Mouse (Mus musculus): ENCODE data around the gene Ripk3. TPM values are rescaled to one million over a fixed set of nuclear protein-coding genes. Genes with fewer than 3 reads are reported as not detected.

The Ripk3 gene
- polyA plus RNA-seq, 1 experiment from 2014 or later: 20.4 TPM

- TF ChIP-seq CTCF (IDR thresholded peaks at IDR 0.05; ENCODE audit: low read depth): no peak
- peak within 1 kb of the TSS; percentile 80 for H3K4me2 ChIP-seq (ENCODE audit: low read length)
- no peaks in the 10 kb centered on the region for H3K9me3 ChIP-seq (replicated peaks; ENCODE audit: low read length)
- DNase-seq (ENCODE audit: low spot score) (peak; percentile 32), ATAC-seq (replicated peaks; ENCODE audit: low FRiP score, low read depth) (no peak)
- H3K4me1 ChIP-seq (replicated peaks; ENCODE audit: insufficient read depth, low read length): peaks cover 14% of the 10 kb centered on the region
- H3K27me3 ChIP-seq (ENCODE audit: insufficient read depth, low read length): no peaks in the 10 kb centered on the region
- H3K36me3 ChIP-seq (ENCODE audit: insufficient read depth, low read length): no peaks in the 10 kb centered on the region
- peak within 1 kb of the TSS; percentile 75 for H3K27ac ChIP-seq
- peak within 1 kb of the TSS; percentile 52 for H3K9ac ChIP-seq (ENCODE audit: low read depth, low read length)
- peak within 1 kb of the TSS; percentile 44 for H3K4me3 ChIP-seq (replicated peaks; ENCODE audit: low read depth, low read length)
- WGBS: 6% methylated on average over 13 of the region's 13 CpGs
Measured at GRCm38 (mm10) chr14:55783958-55784235, 4.8 kb downstream of the Ripk3 start, which contains the start of gene Adcy4. Gene Adcy4 (minus strand): TSS chr14:55784095.

DNA sequence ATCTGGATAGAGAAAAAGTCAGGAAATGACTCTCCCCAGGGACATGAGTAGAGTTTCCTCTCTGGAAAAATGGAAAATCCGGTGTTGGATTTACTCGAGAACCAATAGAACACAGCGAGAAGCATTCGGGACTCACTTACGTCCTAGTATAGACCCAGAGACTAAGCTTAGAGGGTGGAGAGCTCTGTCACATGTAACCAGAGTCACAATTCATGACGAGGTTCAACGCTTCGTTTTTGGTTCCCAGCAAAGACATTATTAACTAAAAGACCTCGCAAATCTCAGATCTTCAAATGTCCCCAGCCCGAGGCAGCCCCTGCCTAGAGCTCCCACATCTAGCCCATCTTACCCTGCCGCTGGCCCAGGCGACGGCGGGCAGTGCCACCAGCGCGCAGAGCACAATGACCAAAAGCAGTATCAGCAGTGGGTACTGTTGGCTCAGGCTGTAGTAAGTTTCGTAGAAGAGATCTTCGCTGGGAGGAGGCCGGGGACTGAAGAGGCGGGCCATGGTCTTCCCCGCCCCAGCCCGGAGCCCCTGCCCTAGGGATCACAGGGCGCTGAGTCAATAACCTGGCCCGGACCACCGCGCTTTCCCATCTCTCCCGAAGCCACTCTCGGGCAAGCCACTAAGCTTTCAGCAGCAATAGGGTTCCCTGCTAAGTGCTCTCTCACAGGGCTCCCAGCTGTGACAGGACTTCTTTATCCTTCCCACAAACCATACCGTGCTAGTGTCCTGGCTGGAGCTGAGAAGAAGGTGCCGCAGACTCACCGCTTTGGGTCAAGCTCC lies 5.3 kb downstream of the Ripk3 start:
- Histone ChIP-seq H3K9me3 (replicated peaks; ENCODE audit: low read length) (no peaks in the 10 kb centered on the region), H3K27me3 (ENCODE audit: insufficient read depth, low read length) (no peaks in the 10 kb centered on the region), H3K4me1 (replicated peaks; ENCODE audit: insufficient read depth, low read length) (peaks cover 14% of the 10 kb centered on the region), H3K4me3 (replicated peaks; ENCODE audit: low read depth, low read length) (peak overlapping the region; percentile 44), H3K36me3 (ENCODE audit: insufficient read depth, low read length) (no peaks in the 10 kb centered on the region), H3K4me2 (ENCODE audit: low read length) (peak overlapping the region; percentile 80), H3K9ac (ENCODE audit: low read depth, low read length) (peak overlapping the region; percentile 52), H3K27ac (peak overlapping the region; percentile 75)
- 3% methylated on average over 31 of the region's 31 CpGs for WGBS
- DNase-seq (ENCODE audit: low spot score) (peak; percentile 95), ATAC-seq (replicated peaks; ENCODE audit: low FRiP score, low read depth) (no peak; the same call in 1 of the 2 replicates)
- no peak for TF ChIP-seq CTCF (IDR thresholded peaks at IDR 0.05; ENCODE audit: low read depth)

DNA sequence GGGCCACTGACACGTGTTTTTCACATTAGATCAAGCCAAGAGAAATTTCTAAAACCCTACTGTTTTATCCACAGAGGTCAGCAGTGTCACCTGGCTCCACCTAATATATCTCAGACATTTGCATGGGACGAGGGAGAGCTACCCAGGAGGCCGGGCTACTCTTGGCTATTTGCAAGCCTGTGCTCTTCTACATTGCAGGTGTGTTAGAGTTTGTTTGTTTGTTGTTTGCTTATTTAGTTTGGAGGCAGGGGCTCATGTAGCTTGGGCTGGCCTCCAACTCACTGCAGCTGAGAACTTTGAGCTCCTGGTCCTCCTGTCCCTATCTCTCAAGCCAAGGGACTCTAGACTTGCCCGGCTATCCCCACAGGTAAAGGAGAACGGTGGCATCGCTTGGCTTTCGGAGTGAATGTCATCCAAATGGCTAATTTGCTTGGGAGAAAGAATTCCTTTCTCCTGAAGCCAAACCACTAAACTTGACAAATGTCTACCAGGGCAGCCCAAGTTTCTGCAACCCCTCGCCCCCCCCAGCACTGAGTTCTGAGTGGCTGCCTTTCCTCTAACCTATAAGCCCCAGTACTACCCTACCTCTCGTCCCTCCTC lies 6.2 kb downstream of the Ripk3 start:
- H3K4me1 ChIP-seq (replicated peaks; ENCODE audit: insufficient read depth, low read length): peaks cover 7% of the 10 kb centered on the region
- WGBS: 44% methylated on average over 9 of the region's 9 CpGs
- peak overlapping the region; percentile 80 for H3K4me2 ChIP-seq (ENCODE audit: low read length)
- no peaks in the 10 kb centered on the region for H3K9me3 ChIP-seq (replicated peaks; ENCODE audit: low read length)
- DNase-seq (ENCODE audit: low spot score): no peak
- no peaks in the 10 kb centered on the region for H3K27me3 ChIP-seq (ENCODE audit: insufficient read depth, low read length)
- no peak for TF ChIP-seq CTCF (IDR thresholded peaks at IDR 0.05; ENCODE audit: low read depth)
- peak overlapping the region; percentile 65; the same call in 1 of the 2 replicates for H3K27ac ChIP-seq
- H3K9ac ChIP-seq (ENCODE audit: low read depth, low read length): 0 out of 2 replicates have a peak overlapping the region, but pooled peaks have one; percentile 5
- peak overlapping the region; percentile 44 for H3K4me3 ChIP-seq (replicated peaks; ENCODE audit: low read depth, low read length)
- no peak for ATAC-seq (replicated peaks; ENCODE audit: low FRiP score, low read depth)
- H3K36me3 ChIP-seq (ENCODE audit: insufficient read depth, low read length): no peaks in the 10 kb centered on the region

- peak; percentile 64 for ATAC-seq (replicated peaks; ENCODE audit: low FRiP score, low read depth)
- 15% methylated on average over 14 of the region's 14 CpGs for WGBS
- H3K9ac ChIP-seq (ENCODE audit: low read depth, low read length): no peak overlapping the region
Measured at GRCm38 (mm10) chr14:55781310-55781709, 7.4 kb downstream of the Ripk3 start.

GRCm38 (mm10) chr14:55780736-55781135 lies 7.9 kb downstream of the Ripk3 start:
- H3K9ac ChIP-seq (ENCODE audit: low read depth, low read length): no peak overlapping the region
- H3K27ac ChIP-seq: no peak overlapping the region
- peaks cover 7% of the 10 kb centered on the region for H3K4me1 ChIP-seq (replicated peaks; ENCODE audit: insufficient read depth, low read length)
- WGBS: 84% methylated on average over 11 of the region's 11 CpGs
- no peaks in the 10 kb centered on the region for H3K9me3 ChIP-seq (replicated peaks; ENCODE audit: low read length)
- H3K4me2 ChIP-seq (ENCODE audit: low read length): no peak overlapping the region
- no peaks in the 10 kb centered on the region for H3K36me3 ChIP-seq (ENCODE audit: insufficient read depth, low read length)
- no peak for TF ChIP-seq CTCF (IDR thresholded peaks at IDR 0.05; ENCODE audit: low read depth)
- DNase-seq (ENCODE audit: low spot score) (no peak), ATAC-seq (replicated peaks; ENCODE audit: low FRiP score, low read depth) (no peak)
- H3K27me3 ChIP-seq (ENCODE audit: insufficient read depth, low read length): no peaks in the 10 kb centered on the region
- no peak overlapping the region for H3K4me3 ChIP-seq (replicated peaks; ENCODE audit: low read depth, low read length)

More at GRCm38 (mm10) chr14:55781310-55781709, 7.4 kb downstream of the Ripk3 start:
- peak; percentile 99 for TF ChIP-seq CTCF (IDR thresholded peaks at IDR 0.05; ENCODE audit: low read depth)
- no peaks in the 10 kb centered on the region for H3K9me3 ChIP-seq (replicated peaks; ENCODE audit: low read length)
- no peaks in the 10 kb centered on the region for H3K36me3 ChIP-seq (ENCODE audit: insufficient read depth, low read length)
- peak overlapping the region; percentile 80 for H3K4me2 ChIP-seq (ENCODE audit: low read length)
- H3K4me3 ChIP-seq (replicated peaks; ENCODE audit: low read depth, low read length): no peak overlapping the region
- peaks cover 7% of the 10 kb centered on the region for H3K4me1 ChIP-seq (replicated peaks; ENCODE audit: insufficient read depth, low read length)
- no peaks in the 10 kb centered on the region for H3K27me3 ChIP-seq (ENCODE audit: insufficient read depth, low read length)
- DNase-seq (ENCODE audit: low spot score): peak; percentile 94
- no peak overlapping the region for H3K27ac ChIP-seq

GRCm38 (mm10) chr14:55779656-55780055 lies 9.0 kb downstream of the Ripk3 start:
- H3K9ac ChIP-seq (ENCODE audit: low read depth, low read length): no peak overlapping the region
- DNase-seq (ENCODE audit: low spot score) (no peak), ATAC-seq (replicated peaks; ENCODE audit: low FRiP score, low read depth) (no peak)
- no peaks in the 10 kb centered on the region for H3K9me3 ChIP-seq (replicated peaks; ENCODE audit: low read length)
- no peaks in the 10 kb centered on the region for H3K36me3 ChIP-seq (ENCODE audit: insufficient read depth, low read length)
- no peak overlapping the region for H3K4me2 ChIP-seq (ENCODE audit: low read length)
- H3K4me1 ChIP-seq (replicated peaks; ENCODE audit: insufficient read depth, low read length): peaks cover 7% of the 10 kb centered on the region
- no peak for TF ChIP-seq CTCF (IDR thresholded peaks at IDR 0.05; ENCODE audit: low read depth)
- no peak overlapping the region for H3K27ac ChIP-seq
- 60% methylated on average over 16 of the region's 16 CpGs for WGBS
- no peak overlapping the region for H3K4me3 ChIP-seq (replicated peaks; ENCODE audit: low read depth, low read length)
- no peaks in the 10 kb centered on the region for H3K27me3 ChIP-seq (ENCODE audit: insufficient read depth, low read length)
